Mouse (Mus musculus) hindlimb bud, embryonic 11.5 days (tissue): ENCODE data around the gene Hba-x.

ENCODE experiments used
- DNase-seq: peaks from one replicate; pipeline ENCODE4 v3.0.0-alpha.2; 2012; ENCODE audit warnings: low read depth, low spot score; ENCODE audit errors: extremely low spot score

Gene Hba-x

DNA sequence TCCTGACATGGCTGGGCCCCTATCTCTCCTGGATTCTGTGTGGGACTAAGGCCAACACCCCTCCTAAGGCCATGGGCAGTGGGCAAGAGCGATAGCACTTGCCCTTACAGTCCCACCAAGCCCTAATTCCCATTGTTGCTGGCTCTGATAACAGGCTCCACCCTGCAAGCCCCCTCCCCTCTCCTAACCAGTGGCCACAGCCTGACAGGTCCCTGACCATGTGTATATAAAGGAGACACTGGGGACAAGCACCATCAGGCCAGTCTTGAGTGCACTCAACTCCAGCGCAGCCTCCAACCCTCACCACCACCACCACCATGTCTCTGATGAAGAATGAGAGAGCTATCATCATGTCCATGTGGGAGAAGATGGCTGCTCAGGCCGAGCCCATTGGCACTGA, at the start of gene Hba-x:
Gene Hba-x (plus strand): TSS at position 54 of the 400 bp plus-strand sequence.
- no peak for DNase-seq

DNA sequence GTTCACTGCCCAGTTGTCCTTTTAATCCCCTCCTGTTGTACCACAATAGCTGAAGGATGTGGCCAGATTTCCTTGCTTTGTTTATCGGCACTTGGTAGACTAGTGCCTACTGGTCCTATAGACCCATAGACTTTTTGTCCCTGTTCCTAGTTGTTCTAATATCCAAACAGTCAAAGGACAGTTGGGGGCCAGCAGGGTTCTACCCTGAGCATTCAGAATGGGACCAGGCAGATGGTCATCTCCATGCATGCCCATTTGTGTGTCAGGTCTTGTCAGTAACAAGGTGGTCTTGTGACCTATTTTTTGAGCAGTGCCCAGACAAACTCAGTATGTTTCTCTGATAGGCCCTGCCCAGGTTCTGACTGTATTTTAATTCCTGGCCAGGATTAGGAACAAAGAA, 49.2 kb upstream of the Hba-x start:
- no peak for DNase-seq

GRCm38 (mm10) chr11:32227555-32227954, 48.6 kb upstream of the Hba-x start:
- no peak for DNase-seq

GRCm38 (mm10) chr11:32228292-32228845, 47.8 kb upstream of the Hba-x start:
- no peak for DNase-seq

GRCm38 (mm10) chr11:32230220-32230619, 46.0 kb upstream of the Hba-x start:
- DNase-seq, result no peak

DNA sequence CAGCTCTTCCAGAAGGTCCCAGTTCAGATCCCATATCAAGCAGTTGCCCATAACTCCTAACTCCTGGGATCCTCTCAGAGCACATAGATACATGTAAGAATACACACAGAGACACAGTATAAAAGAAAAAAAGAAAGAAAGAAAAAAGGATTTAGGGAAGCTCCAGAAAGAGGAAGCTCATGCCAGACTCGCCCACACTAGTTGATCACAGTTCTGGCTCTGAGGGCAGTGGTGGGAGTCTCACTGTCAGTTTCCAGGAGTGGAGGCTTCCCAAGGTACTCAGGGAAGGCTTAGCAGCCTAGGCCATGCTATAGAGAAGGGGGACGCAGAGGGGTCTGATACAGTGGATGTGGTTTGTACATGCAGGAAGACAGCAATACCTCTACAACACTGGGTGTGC, 45.1 kb upstream of the Hba-x start:
- DNase-seq, result no peak

DNA sequence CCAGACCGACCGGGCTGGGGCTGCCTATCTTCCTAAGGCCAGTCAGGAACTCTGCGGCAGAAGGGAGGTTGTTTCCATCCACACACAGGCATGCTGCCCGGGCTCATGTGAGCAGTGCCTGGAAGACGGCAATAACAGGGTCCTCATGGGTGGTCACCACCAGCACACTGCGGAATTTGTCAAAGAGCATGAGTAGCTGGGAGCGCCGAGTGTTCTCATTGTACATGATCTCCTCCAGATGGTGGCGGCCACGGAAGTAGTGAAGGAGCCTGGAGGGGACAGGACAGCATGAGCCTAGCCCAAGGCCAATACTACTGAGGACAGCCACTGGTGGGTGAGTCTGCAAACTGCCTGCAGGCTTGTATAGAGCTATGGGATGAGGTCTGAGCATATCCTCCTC, 43.4 kb upstream of the Hba-x start:
- no peak for DNase-seq

- no peak for DNase-seq
These were observed 42.3 kb upstream of the Hba-x start for GRCm38 (mm10) chr11:32233895-32234294.

DNA sequence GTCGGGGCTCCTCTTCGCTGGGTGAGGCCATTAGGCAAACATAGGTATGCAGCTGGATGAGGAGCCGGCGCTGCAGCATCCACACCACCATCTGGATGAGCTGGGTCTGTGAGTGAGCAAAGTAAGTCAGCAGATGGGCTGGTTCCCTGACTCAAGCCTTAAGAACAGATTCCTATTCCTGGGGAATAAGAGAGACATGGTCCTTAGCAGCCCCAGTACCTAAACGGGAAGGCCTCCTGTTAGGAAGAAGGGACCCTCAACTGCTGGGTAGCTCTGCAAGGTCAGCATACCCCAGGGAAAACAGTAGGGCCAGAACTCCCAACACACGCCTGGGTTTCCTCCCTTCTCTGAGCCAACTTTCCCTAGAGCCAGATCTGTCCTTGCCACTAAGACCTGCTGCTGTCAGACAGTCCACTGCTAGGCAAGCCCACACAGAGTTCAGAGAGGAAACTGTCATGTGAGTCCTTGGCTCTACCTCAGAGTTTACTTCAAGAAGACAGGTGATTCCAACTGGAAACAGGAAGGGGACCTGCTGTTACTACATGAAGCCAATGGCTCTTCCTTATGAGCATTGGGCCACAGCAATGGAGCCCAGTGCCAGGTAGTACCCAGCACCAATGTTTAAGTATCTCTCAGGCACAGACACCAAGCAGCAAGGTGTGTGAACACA, 41.2 kb upstream of the Hba-x start:
- DNase-seq, result no peak

DNA sequence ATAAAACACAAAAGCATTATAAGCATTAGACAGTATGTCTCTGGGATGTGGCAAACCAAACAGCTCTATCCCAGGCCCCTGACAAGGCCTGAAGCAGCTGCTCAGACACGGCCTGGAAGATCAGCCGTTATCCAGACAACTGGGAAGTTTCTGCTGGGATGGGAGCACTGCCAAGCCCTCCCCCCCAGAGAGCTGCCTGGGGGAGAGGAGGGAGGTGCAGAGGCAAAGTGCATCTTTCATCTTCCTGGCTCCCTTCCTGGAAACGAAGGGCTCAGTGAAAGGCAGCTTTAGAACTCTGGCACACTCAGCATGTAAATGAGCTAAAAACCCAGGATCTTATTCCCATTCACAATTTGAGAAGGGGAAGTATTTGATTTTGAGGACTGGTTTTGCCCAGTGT, 40.6 kb upstream of the Hba-x start:
- no peak for DNase-seq

DNA sequence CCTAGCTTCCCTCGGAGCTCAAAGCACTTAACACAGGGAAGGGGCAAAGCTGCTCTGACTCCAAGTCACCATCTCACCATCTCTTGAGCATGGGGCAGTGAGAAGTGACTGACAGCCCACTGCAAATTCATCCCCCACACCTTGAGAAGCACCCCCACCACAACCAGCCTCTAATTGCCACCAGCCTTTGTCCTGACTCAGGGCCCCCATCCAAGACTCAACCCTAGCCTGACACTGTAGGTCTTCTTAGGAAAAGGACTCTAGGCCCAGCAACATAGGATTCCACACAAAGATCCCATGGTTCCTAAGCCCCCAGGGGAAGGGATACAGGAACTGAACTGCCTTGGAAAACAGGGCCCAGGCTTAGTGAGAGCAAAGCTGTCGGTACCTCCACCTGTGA, 40.1 kb upstream of the Hba-x start:
- DNase-seq, result no peak

DNA sequence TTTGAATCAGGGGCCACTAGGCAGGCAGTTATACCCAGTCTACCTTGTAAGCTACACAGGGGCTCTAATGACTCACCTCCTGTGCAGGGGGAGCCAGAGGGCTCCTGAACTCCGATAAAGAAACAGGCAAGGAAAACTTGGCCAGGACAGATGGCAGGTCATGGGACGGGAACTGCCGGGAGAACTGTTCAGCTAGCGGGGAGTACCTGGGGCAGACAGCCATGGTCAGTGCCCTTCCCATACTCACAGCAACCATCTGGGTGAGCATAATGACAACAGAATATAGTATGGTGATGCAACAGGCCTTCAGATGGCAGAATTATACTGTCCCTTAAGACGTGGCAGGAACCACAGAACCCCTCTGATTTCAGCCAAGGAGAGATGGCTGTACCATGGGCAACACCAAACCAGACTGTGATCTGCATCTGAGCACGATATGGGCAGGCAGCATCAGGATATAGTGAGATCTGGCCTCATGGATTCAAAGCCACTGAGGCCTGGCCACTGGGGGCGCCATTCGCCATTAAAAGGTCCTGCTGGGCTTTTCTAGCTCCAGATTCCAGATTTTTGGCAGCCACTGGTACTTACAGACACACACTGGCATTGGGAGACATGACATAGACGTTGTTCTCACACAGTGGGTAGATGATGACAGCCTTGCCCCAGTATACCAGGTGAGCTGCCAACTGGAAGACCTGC, 39.3 kb upstream of the Hba-x start:
- DNase-seq, result no peak

GRCm38 (mm10) chr11:32237411-32237795, 38.8 kb upstream of the Hba-x start:
- DNase-seq, result no peak

- no peak for DNase-seq
These were observed 37.9 kb upstream of the Hba-x start for GRCm38 (mm10) chr11:32238093-32238860.

- DNase-seq, result no peak
These were observed 34.8 kb upstream of the Hba-x start for GRCm38 (mm10) chr11:32241391-32241790.

DNA sequence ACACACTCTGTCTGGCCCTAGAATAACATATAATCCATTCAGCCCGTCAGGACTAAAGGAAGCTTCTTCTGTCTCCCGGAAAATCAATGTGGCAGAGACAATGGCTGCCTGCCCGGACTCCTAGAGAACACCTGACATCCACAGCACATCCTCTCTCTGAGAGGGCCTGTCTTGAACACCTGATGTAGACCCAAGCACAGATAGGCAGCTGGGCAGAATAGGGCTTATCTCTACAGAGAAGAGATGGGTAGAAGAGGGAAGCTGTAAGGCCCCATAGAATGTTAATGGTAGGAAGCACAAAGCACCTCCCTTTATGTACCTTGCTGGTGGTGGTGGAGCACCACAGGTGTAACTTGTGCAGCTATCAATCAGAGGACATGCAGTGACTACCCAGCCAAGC, 34.0 kb upstream of the Hba-x start:
- DNase-seq, result no peak

- no peak for DNase-seq
These were observed 32.8 kb upstream of the Hba-x start for GRCm38 (mm10) chr11:32243205-32243955.

DNA sequence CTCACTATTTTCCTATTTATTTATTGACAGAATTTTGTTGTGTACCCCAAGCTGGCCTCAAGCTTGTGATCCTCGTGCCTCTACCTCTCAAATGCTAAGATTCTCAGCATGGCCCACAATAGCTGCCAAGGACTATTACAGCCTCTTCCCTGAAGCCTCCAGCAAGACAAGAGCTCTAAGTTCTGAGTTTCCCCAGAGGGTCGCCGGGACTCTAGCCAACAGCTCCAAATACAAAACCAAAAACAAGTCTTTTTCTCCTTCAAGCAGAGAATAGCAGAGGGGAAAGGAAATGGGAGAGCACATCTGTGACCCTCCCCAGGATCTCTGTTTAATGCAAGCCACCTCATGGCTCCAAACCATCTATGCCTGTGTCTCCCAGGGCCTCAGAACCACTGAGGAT, 32.1 kb upstream of the Hba-x start:
- no peak for DNase-seq

DNA sequence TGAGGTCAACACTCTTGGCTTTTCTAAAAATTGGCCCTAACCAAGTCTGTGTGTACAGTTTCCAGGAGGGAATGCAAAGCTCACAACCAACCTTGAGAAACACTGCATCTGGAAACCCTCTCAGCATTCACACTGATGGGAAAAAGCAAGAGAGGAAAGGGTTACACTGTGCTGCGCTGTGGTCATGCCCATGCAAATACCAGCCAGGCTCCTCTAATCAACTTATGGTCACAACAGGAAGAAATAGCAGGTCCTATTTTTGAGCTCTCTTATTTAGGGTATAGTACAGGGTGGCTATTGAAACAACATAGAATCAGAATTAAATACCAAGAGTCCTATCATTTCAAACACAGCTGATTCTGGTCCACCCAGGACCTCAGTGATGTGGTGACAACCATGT, 31.6 kb upstream of the Hba-x start:
- no peak for DNase-seq

GRCm38 (mm10) chr11:32245614-32246013, 30.6 kb upstream of the Hba-x start:
- DNase-seq, result no peak

DNA sequence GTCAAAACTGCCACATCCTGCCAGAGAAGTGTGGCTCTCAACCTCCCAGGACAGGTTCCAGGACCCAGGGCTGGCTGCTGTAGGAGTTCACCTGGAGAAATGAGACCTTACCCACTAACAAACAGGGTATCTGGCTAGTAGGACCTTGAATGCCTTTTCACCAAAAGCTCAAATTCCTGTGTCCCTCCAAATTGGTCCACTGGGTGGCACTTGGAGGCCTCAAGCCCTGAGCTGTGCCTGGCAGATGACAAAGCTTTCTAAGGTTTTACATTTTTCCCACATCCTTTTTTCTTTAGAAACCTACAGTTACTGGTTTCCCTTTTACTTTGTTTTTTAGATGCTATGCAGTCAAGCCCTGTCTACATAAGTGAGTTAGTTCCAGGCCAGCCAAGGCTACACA, 29.1 kb upstream of the Hba-x start:
- DNase-seq, result no peak
